Mouse (Mus musculus) activated CD4-positive, CD25-positive, alpha-beta regulatory T cell, adult 4 months (primary cell): ENCODE data around the gene 1700025G04Rik. TPM values are rescaled to one million over a fixed set of nuclear protein-coding genes. Genes with fewer than 3 reads are reported as not detected.

Experiments
- ATAC-seq: one replicate; pipeline ENCODE4 v1.8.0; 2017
- polyA plus RNA-seq, 2 experiments: library from polyadenylated mRNA; unstranded; fragments of 100-300 nt; shearing (Covaris generic); gene quantifications; one replicate each; pipeline ENCODE4 v1.2.1; 2017

1700025G04Rik gene
- polyA plus RNA-seq, 2 experiments from 2014 or later: 2.5 to 3.7 TPM

- ATAC-seq: no peak
Measured at GRCm38 (mm10) chr1:152032144-152032543, 57.8 kb downstream of the 1700025G04Rik start.

- no peak for ATAC-seq
Measured at GRCm38 (mm10) chr1:152030546-152030945, 59.4 kb downstream of the 1700025G04Rik start.

- no peak for ATAC-seq
Measured at GRCm38 (mm10) chr1:152028718-152029117, 61.2 kb downstream of the 1700025G04Rik start.

- no peak for ATAC-seq
Measured at GRCm38 (mm10) chr1:152026762-152027161, 63.2 kb downstream of the 1700025G04Rik start.

DNA sequence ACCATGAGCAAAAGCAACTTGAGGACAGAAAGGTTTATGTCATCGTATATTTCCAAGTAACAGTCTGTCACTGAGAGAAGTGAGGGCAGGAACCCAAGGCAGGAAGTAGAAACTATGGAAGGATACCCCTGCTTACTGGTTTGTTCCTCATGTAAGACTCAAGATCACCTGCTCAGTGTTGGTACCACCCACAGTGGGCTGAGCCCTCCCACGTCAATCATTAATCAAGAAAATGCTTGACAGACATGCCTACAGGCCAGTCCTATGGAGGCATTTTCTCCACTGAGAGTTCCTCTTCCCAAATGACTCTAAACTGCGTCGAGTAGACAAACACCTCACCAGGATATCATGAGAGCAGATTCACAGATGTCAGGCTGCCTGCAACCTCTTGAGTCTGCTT, 64.6 kb downstream of the 1700025G04Rik start:
- peak; percentile 52 for ATAC-seq

- no peak for ATAC-seq
Measured at GRCm38 (mm10) chr1:152024019-152024787, 65.7 kb downstream of the 1700025G04Rik start.

GRCm38 (mm10) chr1:152020812-152021211, 69.1 kb downstream of the 1700025G04Rik start:
- ATAC-seq: no peak

DNA sequence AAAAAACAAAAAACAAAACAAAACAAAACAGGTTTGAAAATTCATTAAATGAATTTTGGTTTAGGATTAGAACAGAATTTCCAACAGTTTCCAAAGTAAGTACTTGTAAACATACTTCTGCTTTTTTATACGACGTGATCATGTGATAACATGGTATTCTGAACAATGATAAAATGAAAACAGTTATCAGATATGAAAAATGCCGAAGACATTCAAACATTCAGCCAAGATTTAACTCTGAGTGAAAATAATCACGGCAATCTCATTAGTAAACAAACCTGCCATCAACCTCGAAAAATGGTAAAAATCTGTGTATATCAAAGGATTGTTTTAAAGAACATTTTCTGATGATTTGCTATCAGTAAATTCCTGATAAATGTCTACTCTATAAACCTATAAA, 69.9 kb downstream of the 1700025G04Rik start:
- ATAC-seq: no peak

DNA sequence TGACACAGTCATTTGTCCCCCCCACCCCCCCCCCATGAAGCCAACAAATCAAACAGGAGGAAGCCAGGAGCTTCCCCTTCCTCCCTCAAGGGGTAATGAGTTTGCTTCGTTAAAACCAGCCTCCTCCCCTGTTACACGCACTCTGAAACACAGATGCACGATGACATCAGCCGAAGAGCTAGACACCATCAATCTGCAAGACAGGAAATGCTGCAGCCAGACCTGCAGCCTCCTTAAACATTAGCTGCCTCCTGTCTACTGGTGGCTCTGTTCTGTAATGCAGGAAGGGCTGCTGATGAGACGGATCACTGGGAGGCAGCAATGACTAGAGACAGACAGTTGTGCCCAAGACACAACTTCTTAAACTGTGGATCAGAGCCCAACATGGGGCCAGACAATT, 70.7 kb downstream of the 1700025G04Rik start:
- ATAC-seq: peak; percentile 99

GRCm38 (mm10) chr1:152018322-152018721, 71.6 kb downstream of the 1700025G04Rik start:
- no peak for ATAC-seq

DNA sequence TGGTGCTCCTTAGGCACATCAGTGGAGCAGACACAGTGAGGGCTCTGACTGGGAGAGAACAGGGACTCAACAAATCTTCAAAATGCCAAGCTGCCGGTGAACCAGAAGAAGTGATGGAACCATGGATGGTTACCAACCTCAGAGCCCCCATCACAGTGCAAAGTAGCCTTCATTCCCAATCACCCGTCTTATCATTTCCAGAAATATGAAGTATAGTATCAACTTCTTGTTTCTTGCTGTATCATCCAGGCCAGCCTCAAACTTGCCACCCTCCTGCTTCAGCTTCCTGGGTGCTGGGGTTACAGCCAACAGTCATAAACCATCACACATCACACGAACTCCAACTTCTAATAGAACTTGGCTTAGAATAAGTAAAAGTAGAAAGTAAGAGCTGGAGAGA, 73.3 kb downstream of the 1700025G04Rik start:
- no peak for ATAC-seq

GRCm38 (mm10) chr1:152015555-152016125, 74.3 kb downstream of the 1700025G04Rik start:
- no peak for ATAC-seq

GRCm38 (mm10) chr1:152011741-152012140, 78.2 kb downstream of the 1700025G04Rik start:
- no peak for ATAC-seq

- peak; percentile 82 for ATAC-seq
Measured at GRCm38 (mm10) chr1:152010251-152010980, 79.5 kb downstream of the 1700025G04Rik start.

- peak; percentile 72 for ATAC-seq
Measured at GRCm38 (mm10) chr1:152008473-152008991, 81.4 kb downstream of the 1700025G04Rik start.

DNA sequence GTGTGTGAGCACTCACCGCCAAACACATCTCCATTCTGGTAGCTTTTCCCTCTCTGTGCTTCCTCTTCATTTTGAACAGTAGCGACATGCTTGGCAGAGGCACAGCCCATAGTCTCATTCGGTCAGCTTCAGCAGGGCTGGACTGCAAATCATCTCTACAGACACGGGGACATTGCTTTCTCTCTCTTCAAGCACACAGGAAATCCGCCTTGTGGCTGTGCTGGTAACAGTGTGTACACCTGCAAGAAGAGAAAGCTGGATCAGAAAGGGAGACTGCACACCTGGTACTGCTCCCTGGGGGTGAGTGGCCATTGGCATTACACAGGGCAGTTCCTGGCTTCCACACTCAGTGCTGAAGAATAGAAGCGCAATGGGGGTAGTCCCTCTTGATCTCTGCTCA, 83.4 kb downstream of the 1700025G04Rik start:
- ATAC-seq: no peak

DNA sequence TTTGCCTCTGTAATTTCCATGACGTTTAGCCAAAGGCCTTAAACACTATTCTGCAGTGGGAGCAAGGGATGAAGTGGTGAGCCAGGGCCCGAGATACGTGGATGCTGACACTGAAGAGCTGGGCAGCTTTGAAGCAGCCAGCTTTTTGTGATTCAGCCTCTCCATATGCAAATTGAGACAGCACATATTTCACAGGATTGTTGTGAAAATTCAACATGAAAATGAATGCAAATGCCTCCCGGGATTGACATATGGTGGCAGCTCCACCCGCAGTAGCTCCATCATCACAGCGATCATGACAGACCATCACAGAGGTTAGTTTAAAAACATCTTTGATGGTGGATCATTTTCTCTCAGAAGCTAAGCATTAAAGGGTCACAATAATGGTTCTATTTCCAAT, 85.4 kb downstream of the 1700025G04Rik start:
- no peak for ATAC-seq

- ATAC-seq: no peak
Measured at GRCm38 (mm10) chr1:152000461-152000860, 89.5 kb downstream of the 1700025G04Rik start.

GRCm38 (mm10) chr1:151999424-151999842, 90.5 kb downstream of the 1700025G04Rik start:
- no peak for ATAC-seq

DNA sequence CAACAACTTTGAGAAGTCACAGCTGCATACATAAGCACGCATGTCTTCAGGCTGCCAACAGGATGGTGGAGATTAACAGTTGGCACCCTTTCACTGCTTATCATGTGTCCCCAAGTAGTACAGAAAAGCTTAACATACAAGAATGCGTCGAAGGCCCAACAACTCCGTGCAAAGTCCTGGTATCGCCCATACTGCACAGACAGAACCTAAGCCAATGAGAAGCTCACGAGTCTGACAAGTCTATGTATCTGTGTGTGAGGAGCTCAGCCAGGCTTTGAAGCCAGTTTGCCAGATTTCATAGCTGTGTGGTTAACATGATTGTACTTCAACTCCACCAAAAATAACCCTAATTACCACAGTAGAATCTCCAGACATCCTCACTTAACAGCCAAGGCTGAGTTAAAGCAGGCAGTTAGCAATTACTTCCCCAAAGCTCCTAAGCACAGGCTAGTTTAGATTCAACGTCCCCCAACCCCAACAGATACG, 91.2 kb downstream of the 1700025G04Rik start:
- ATAC-seq: no peak

GRCm38 (mm10) chr1:151997591-151997990, 92.3 kb downstream of the 1700025G04Rik start:
- no peak for ATAC-seq

GRCm38 (mm10) chr1:151995948-151996697, 93.8 kb downstream of the 1700025G04Rik start:
- no peak for ATAC-seq
